Mouse (Mus musculus): ENCODE measurements at regions not wholly inside any gene's neighbourhood (a gene's known extent, or its start where the extent isn't known, plus 50 kb on each side); places are given as distances from the start of the nearest gene placed in this dataset.

GRCm38 (mm10) chr7:117021716-117022115 lies 359.1 kb upstream of the Xylt1 start:
- TF ChIP-seq CTCF (IDR thresholded peaks at IDR 0.05; ENCODE audit: control insufficient read depth, insufficient read depth, low read length) (no peak), POLR2A (IDR thresholded peaks at IDR 0.05; ENCODE audit: borderline replicate concordance, control insufficient read depth, low read depth, low read length) (no peak)
